Mouse (Mus musculus): ENCODE measurements at regions not wholly inside any gene's neighbourhood (a gene's known extent, or its start where the extent isn't known, plus 50 kb on each side); places are given as distances from the start of the nearest gene placed in this dataset.

- no peak for TF ChIP-seq POLR2AphosphoS2 (IDR thresholded peaks at IDR 0.05; ENCODE audit: low read length)
- no peak for TF ChIP-seq EP300 (IDR thresholded peaks at IDR 0.05; ENCODE audit: low read depth in 1 of 2, low read length in 2 of 2)
- no peak for TF ChIP-seq CTCF (IDR thresholded peaks at IDR 0.05 in 2 of 3, conservative IDR thresholded peaks at IDR 0.05 in 1 of 3; ENCODE audit: control insufficient read depth in 1 of 3, insufficient read depth in 1 of 3, low read depth in 2 of 3, low read length in 3 of 3, poor library complexity in 1 of 3, severe bottlenecking in 1 of 3)
- TF ChIP-seq CHD2 (IDR thresholded peaks at IDR 0.05; ENCODE audit: low read length): no peak
- no peak for TF ChIP-seq ELF1 (IDR thresholded peaks at IDR 0.05; ENCODE audit: low read depth, low read length)
- TF ChIP-seq MXI1 (IDR thresholded peaks at IDR 0.05; ENCODE audit: low read depth, low read length): no peak
- no peak for TF ChIP-seq MYC (IDR thresholded peaks at IDR 0.05; ENCODE audit: low read depth, low read length)
- no peak for TF ChIP-seq POLR2A (IDR thresholded peaks at IDR 0.05; ENCODE audit: control insufficient read depth in 1 of 2, insufficient read depth in 1 of 2, low read depth in 1 of 2, low read length in 2 of 2, poor library complexity in 1 of 2)
- no peak for TF ChIP-seq SMC3 (IDR thresholded peaks at IDR 0.05; ENCODE audit: low read depth, low read length)
Observed at GRCm38 (mm10) chr4:153905511-153905910, 51.5 kb upstream of the A430005L14Rik start.

All from MEL (cell line).